Mouse (Mus musculus) embryonic facial prominence, embryonic 13.5 days (tissue): ENCODE results near the gene Spef1. TPM values are rescaled to one million over a fixed set of nuclear protein-coding genes. Genes with fewer than 3 reads are reported as not detected.
A peak's percentile ranks its signal among the peaks of the same experiment; 100 is the strongest.

Experiments
- ATAC-seq: fragments of 200-750 bp; cut with Nextera tagmentation; 2 replicates; pipeline ENCODE4 v1.8.0; 2017; ENCODE audit warnings: low read depth; ENCODE audit not compliant: insufficient number of reproducible peaks, insufficient read depth, low FRiP score, low TSS enrichment
- H3K27ac ChIP-seq: fragments of 300-500 bp; sonication (generic); 2 replicates; pipeline ENCODE4 v1.5.1; 2015; ENCODE audit warnings: moderate library complexity, mild to moderate bottlenecking, inconsistent platforms
- H3K27me3 ChIP-seq: fragments of 300-500 bp; sonication (generic); 2 replicates; pipeline ENCODE4 v1.6.1; 2015; ENCODE audit warnings: mild to moderate bottlenecking, inconsistent platforms
- H3K36me3 ChIP-seq: fragments of 300-500 bp; sonication (generic); 2 replicates; pipeline ENCODE4 v1.6.1; 2015; ENCODE audit warnings: mild to moderate bottlenecking, inconsistent platforms
- H3K4me1 ChIP-seq: fragments of 300-500 bp; sonication (generic); 2 replicates; pipeline ENCODE4 v1.6.1; 2015; ENCODE audit warnings: inconsistent platforms
- H3K4me2 ChIP-seq: fragments of 300-500 bp; sonication (generic); 2 replicates; pipeline ENCODE4 v1.6.1; 2015; ENCODE audit warnings: moderate library complexity, mild to moderate bottlenecking, inconsistent platforms
- H3K4me3 ChIP-seq: fragments of 300-500 bp; sonication (generic); 2 replicates; pipeline ENCODE4 v1.5.1; 2015; ENCODE audit warnings: mild to moderate bottlenecking, inconsistent platforms
- H3K9ac ChIP-seq: fragments of 300-500 bp; sonication (generic); 2 replicates; pipeline ENCODE4 v1.6.1; 2015; ENCODE audit warnings: mild to moderate bottlenecking, inconsistent platforms
- H3K9me3 ChIP-seq: fragments of 300-500 bp; sonication (generic); 2 replicates; pipeline ENCODE4 v1.6.1; 2016; ENCODE audit warnings: inconsistent platforms
- WGBS: fragments of 180-500 bp; shearing (Covaris S2); methylation state at CpG from one replicate; pipeline ENCODE4 v1.1.7; 2015; ENCODE audit warnings: mixed read lengths; 5-methylcytosine and 5-hydroxymethylcytosine counted together
- polyA plus RNA-seq: library from polyadenylated mRNA; unstranded; fragments of >200 nt; fragmentation: Nextera tagmentation; extraction: Ambion mirVana; gene quantifications from 2 replicates; pipeline ENCODE4 v1.2.1, GENCODE M21; 2015

Spef1 gene
- polyA plus RNA-seq, 1 experiment from 2014 or later: 4.4 TPM

DNA sequence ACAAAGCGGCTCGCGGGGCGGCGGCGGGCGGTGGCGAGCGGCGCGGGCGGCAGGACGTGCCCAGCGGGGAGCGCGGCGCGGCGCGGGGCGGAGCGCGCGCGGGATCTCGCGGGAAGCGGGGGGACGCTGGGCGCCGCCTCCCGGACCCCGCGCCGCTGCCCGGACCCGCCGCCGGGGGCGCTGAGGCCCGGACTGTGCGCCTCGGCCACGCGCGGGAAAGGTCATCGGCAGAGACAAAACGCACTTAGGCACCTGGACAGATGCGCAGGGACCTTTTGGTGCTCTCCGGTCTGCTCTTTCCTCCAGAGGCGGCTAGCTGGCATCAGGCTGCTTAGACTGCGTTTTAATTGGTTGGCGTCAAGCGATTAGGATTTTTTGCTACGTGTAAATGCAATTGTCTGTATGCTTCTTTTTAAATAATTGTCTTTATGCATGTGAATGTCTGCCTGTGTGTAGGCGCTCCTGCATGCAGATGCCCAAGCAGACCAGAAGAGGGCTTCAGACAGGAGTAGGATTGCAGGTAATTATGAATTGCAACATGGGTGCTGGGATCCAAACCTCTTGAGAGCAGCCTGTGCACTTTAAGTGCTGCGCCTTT lies 7.0 kb downstream of the Spef1 start, which contains the start of gene Cenpb:
Gene Cenpb (minus strand): TSS at position 78 of the 598 bp plus-strand sequence.
- no peaks in the 10 kb centered on the region for H3K9me3 ChIP-seq
- ATAC-seq: peak; percentile 73; the same call in 1 of the 2 replicates
- WGBS: 4% methylated on average over 38 of the region's 57 CpGs

GRCm38 (mm10) chr2:131179246-131179886 lies 7.7 kb downstream of the Spef1 start:
- H3K9ac ChIP-seq: peak overlapping the region; percentile 93
- no peaks in the 10 kb centered on the region for H3K9me3 ChIP-seq
- no peaks in the 10 kb centered on the region for H3K27me3 ChIP-seq
- H3K27ac ChIP-seq: peak overlapping the region; percentile 89
- peaks cover 44% of the 10 kb centered on the region for H3K4me1 ChIP-seq
- WGBS: 1% methylated on average over 65 of the region's 67 CpGs
- H3K4me3 ChIP-seq: peak overlapping the region; percentile 80
- ATAC-seq: 0 out of 2 replicates have a peak, but pooled peaks have one; percentile 29
- H3K36me3 ChIP-seq: peaks cover 13% of the 10 kb centered on the region
- peak overlapping the region; percentile 97 for H3K4me2 ChIP-seq

More for the DNA sequence above, 7.0 kb downstream of the Spef1 start, which contains the start of gene Cenpb:
- H3K4me3 ChIP-seq: peak within 1 kb of the TSS; percentile 80
- H3K9ac ChIP-seq: peak within 1 kb of the TSS; percentile 93
- peaks cover 38% of the 10 kb centered on the region for H3K4me1 ChIP-seq
- H3K4me2 ChIP-seq: peak within 1 kb of the TSS; percentile 97
- H3K27me3 ChIP-seq: no peaks in the 10 kb centered on the region
- H3K36me3 ChIP-seq: peaks cover 13% of the 10 kb centered on the region
- H3K27ac ChIP-seq: peak within 1 kb of the TSS; percentile 89

GRCm38 (mm10) chr2:131178828-131179245 lies 8.2 kb downstream of the Spef1 start:
- Histone ChIP-seq H3K27me3 (peaks cover 1% of the 10 kb centered on the region), H3K4me3 (peak overlapping the region; percentile 80), H3K4me2 (peak overlapping the region; percentile 97), H3K4me1 (peaks cover 50% of the 10 kb centered on the region), H3K9ac (peak overlapping the region; percentile 93), H3K9me3 (no peaks in the 10 kb centered on the region), H3K27ac (peak overlapping the region; percentile 89), H3K36me3 (peaks cover 13% of the 10 kb centered on the region)
- WGBS: 36% methylated on average over 26 of the region's 26 CpGs
- 0 out of 2 replicates have a peak, but pooled peaks have one; percentile 12 for ATAC-seq

DNA sequence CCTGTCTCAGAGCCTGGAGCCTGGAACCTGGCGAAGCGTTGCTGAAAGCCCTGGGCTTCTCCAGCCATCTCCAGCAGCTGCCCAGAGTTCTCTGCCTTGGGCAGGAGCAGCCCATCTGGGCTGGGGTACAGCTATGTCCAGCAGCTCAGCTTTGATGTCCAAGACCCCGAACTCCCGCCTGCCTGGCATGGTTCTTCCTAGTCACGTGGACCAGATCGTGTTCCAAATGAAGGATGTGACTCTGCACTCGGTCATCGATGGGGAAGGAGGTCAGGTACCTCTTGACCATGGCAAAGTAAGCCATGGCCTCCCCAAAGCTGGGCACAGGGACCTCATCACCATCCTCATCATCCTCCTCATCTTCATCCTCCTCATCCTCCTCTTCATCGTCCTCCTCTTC lies 9.2 kb downstream of the Spef1 start:
- Histone ChIP-seq H3K27ac (peak overlapping the region; percentile 66; the same call in 1 of the 2 replicates), H3K4me2 (peak overlapping the region; percentile 97), H3K9ac (peak overlapping the region; percentile 93), H3K4me3 (peak overlapping the region; percentile 80), H3K27me3 (peaks cover 10% of the 10 kb centered on the region), H3K36me3 (peaks cover 13% of the 10 kb centered on the region), H3K4me1 (peaks cover 50% of the 10 kb centered on the region), H3K9me3 (no peaks in the 10 kb centered on the region)
- 87% methylated on average over 9 of the region's 9 CpGs for WGBS
- ATAC-seq: no peak

- ATAC-seq: peak; percentile 17; the same call in 1 of the 2 replicates
- H3K4me1 ChIP-seq: peaks cover 55% of the 10 kb centered on the region
- peak overlapping the region; percentile 80; the same call in 1 of the 2 replicates for H3K4me3 ChIP-seq
- H3K27me3 ChIP-seq: peaks cover 25% of the 10 kb centered on the region
- 52% methylated on average over 5 of the region's 5 CpGs for WGBS
- H3K9ac ChIP-seq: 0 out of 2 replicates have a peak overlapping the region, but pooled peaks have one; percentile 93
- H3K36me3 ChIP-seq: peaks cover 13% of the 10 kb centered on the region
- peak overlapping the region; percentile 97 for H3K4me2 ChIP-seq
- H3K27ac ChIP-seq: peak overlapping the region; percentile 66
- no peaks in the 10 kb centered on the region for H3K9me3 ChIP-seq
Observed at GRCm38 (mm10) chr2:131176491-131176890, 10.6 kb downstream of the Spef1 start.

- H3K9ac ChIP-seq: no peak overlapping the region
- no peak for ATAC-seq
- H3K36me3 ChIP-seq: peaks cover 13% of the 10 kb centered on the region
- WGBS: 84% methylated on average over 1 of the region's 1 CpGs
- H3K27ac ChIP-seq: peak overlapping the region; percentile 55; the same call in 1 of the 2 replicates
- no peaks in the 10 kb centered on the region for H3K9me3 ChIP-seq
- H3K4me1 ChIP-seq: peaks cover 61% of the 10 kb centered on the region
- peak overlapping the region; percentile 97 for H3K4me2 ChIP-seq
- no peak overlapping the region for H3K4me3 ChIP-seq
- H3K27me3 ChIP-seq: peaks cover 31% of the 10 kb centered on the region
Observed at GRCm38 (mm10) chr2:131175945-131176309, 11.2 kb downstream of the Spef1 start.

- Histone ChIP-seq H3K4me3 (no peak overlapping the region), H3K4me1 (peaks cover 66% of the 10 kb centered on the region), H3K27ac (peak overlapping the region; percentile 55; the same call in 1 of the 2 replicates), H3K36me3 (peaks cover 13% of the 10 kb centered on the region), H3K27me3 (peaks cover 36% of the 10 kb centered on the region), H3K9me3 (no peaks in the 10 kb centered on the region), H3K9ac (no peak overlapping the region), H3K4me2 (peak overlapping the region; percentile 97; the same call in 1 of the 2 replicates)
- no peak for ATAC-seq
- 71% methylated on average over 3 of the region's 3 CpGs for WGBS
Observed at GRCm38 (mm10) chr2:131175286-131175944, 11.7 kb downstream of the Spef1 start.

- H3K9me3 ChIP-seq: no peaks in the 10 kb centered on the region
- peaks cover 71% of the 10 kb centered on the region for H3K4me1 ChIP-seq
- peak overlapping the region; percentile 73 for H3K4me2 ChIP-seq
- H3K27me3 ChIP-seq: peaks cover 38% of the 10 kb centered on the region
- peak overlapping the region; percentile 44 for H3K4me3 ChIP-seq
- no peak for ATAC-seq
- peaks cover 13% of the 10 kb centered on the region for H3K36me3 ChIP-seq
- peak overlapping the region; percentile 33; the same call in 1 of the 2 replicates for H3K9ac ChIP-seq
- no peak overlapping the region for H3K27ac ChIP-seq
- 7% methylated on average over 11 of the region's 11 CpGs for WGBS
Observed at GRCm38 (mm10) chr2:131174700-131175099, 12.4 kb downstream of the Spef1 start.

- Histone ChIP-seq H3K27ac (no peak overlapping the region), H3K27me3 (peaks cover 38% of the 10 kb centered on the region), H3K36me3 (peaks cover 6% of the 10 kb centered on the region), H3K4me3 (no peak overlapping the region), H3K9me3 (no peaks in the 10 kb centered on the region), H3K4me1 (peaks cover 59% of the 10 kb centered on the region), H3K9ac (no peak overlapping the region), H3K4me2 (no peak overlapping the region)
- no peak for ATAC-seq
- 38% methylated on average over 9 of the region's 9 CpGs for WGBS
Observed at GRCm38 (mm10) chr2:131172322-131172721, 14.8 kb downstream of the Spef1 start.

- peak; percentile 39; the same call in 1 of the 2 replicates for ATAC-seq
- 3% methylated on average over 43 of the region's 43 CpGs for WGBS
- no peaks in the 10 kb centered on the region for H3K9me3 ChIP-seq
- H3K4me1 ChIP-seq: peaks cover 52% of the 10 kb centered on the region
- H3K4me2 ChIP-seq: peak overlapping the region; percentile 63
- H3K36me3 ChIP-seq: no peaks in the 10 kb centered on the region; the same call in 1 of the 2 replicates
- H3K4me3 ChIP-seq: peak overlapping the region; percentile 40
- peak overlapping the region; percentile 58 for H3K9ac ChIP-seq
- no peak overlapping the region for H3K27ac ChIP-seq
- peaks cover 38% of the 10 kb centered on the region for H3K27me3 ChIP-seq
Observed at GRCm38 (mm10) chr2:131171401-131172104, 15.5 kb downstream of the Spef1 start.

- Histone ChIP-seq H3K9me3 (no peaks in the 10 kb centered on the region), H3K4me2 (peak overlapping the region; percentile 63), H3K4me3 (peak overlapping the region; percentile 40), H3K4me1 (peaks cover 45% of the 10 kb centered on the region), H3K36me3 (no peaks in the 10 kb centered on the region), H3K9ac (peak overlapping the region; percentile 58), H3K27ac (no peak overlapping the region), H3K27me3 (peaks cover 38% of the 10 kb centered on the region)
- ATAC-seq: no peak
- WGBS: 14% methylated on average over 9 of the region's 9 CpGs
Observed at GRCm38 (mm10) chr2:131170936-131171335, 16.1 kb downstream of the Spef1 start.
